Mouse (Mus musculus): ENCODE data around the gene Dus2. TPM values are rescaled to one million over a fixed set of nuclear protein-coding genes. Genes with fewer than 3 reads are reported as not detected.
"Not testable (repeated sequence)": the region's sequence is repeated elsewhere in the genome, so short reads cannot be mapped to it uniquely, and the experiment has no call there.

The Dus2 gene
- total and polyA plus RNA-seq, 3 experiments = 20.7 to 27.2 (median 23.2) TPM

GRCm38 (mm10) chr8:105975363-105975762 lies 15.8 kb upstream of the Dus2 start:
- H3K4me1 ChIP-seq (ENCODE audit: control insufficient read depth in 1 of 2, insufficient read depth in 2 of 2) = no peaks in the 10 kb centered on the region
- DNase-seq (ENCODE audit: extremely low read depth) = no peak
- H3K4me2 ChIP-seq (ENCODE audit: insufficient read depth, low read depth, poor library complexity, severe bottlenecking) = no peak overlapping the region
- dilution Hi-C loops (cut with MboI; ENCODE audit: extremely low pct_ligation_motif_present, extremely low pct_unique_long_range_greater_than_20kb, low sequenced_read_pairs) = no loop called here
- in situ Hi-C loops (cut with MboI; ENCODE audit: low pct_ligation_motif_present, low pct_unique_long_range_greater_than_20kb, low sequenced_read_pairs) = no loop called here
- H3K79me2 ChIP-seq (replicated peaks; ENCODE audit: control insufficient read depth, extremely low read depth, insufficient read depth, poor library complexity, severe bottlenecking) = no peaks in the 10 kb centered on the region
- H3K9me3 ChIP-seq (replicated peaks; ENCODE audit: low read length) = peaks cover 3% of the 10 kb centered on the region
- H3K27me3 ChIP-seq (replicated peaks) = peaks cover 1% of the 10 kb centered on the region
- no peak overlapping the region for H3K27ac ChIP-seq (ENCODE audit: insufficient read depth, low read depth)
- H3K9ac ChIP-seq (ENCODE audit: insufficient read depth, low read depth) = no peak overlapping the region
- no peaks in the 10 kb centered on the region for H3K36me3 ChIP-seq (replicated peaks in 1 of 2; ENCODE audit: control insufficient read depth in 1 of 2, insufficient read depth in 1 of 2, low read length in 1 of 2)
- no peak for TF ChIP-seq MAFK (IDR thresholded peaks at IDR 0.05; ENCODE audit: insufficient replicate concordance, low read length)
- TF ChIP-seq CTCF (conservative IDR thresholded peaks at IDR 0.05 in 1 of 2, IDR thresholded peaks at IDR 0.05 in 1 of 2; ENCODE audit: low read depth in 2 of 2, low read length in 2 of 2) = peak in 1 of 2 experiments; percentile 22; a peak in 2 of 4 replicates
- no peak for TF ChIP-seq ZKSCAN1 (IDR thresholded peaks at IDR 0.05; ENCODE audit: borderline replicate concordance, low read depth, low read length)
- H3K4me3 ChIP-seq (replicated peaks in 1 of 3; ENCODE audit: low read depth in 2 of 3, low read length in 2 of 3, poor library complexity in 1 of 3) = no peak overlapping the region

- TF ChIP-seq CHD2 (IDR thresholded peaks at IDR 0.05; ENCODE audit: low read length) (no peak), CTCF (conservative IDR thresholded peaks at IDR 0.05 in 1 of 2, IDR thresholded peaks at IDR 0.05 in 1 of 2; ENCODE audit: low read depth in 2 of 2, low read length in 2 of 2) (peak in 1 of 2 experiments; percentile 46; a peak in 2 of 4 replicates), NELFE (IDR thresholded peaks at IDR 0.05; ENCODE audit: low read depth, low read length) (no peak), ZKSCAN1 (IDR thresholded peaks at IDR 0.05; ENCODE audit: borderline replicate concordance, low read depth, low read length) (no peak), POLR2AphosphoS2 (IDR thresholded peaks at IDR 0.05; ENCODE audit: low read depth, low read length) (no peak), MAX (IDR thresholded peaks at IDR 0.05; ENCODE audit: low read length) (no peak)
- peaks cover 3% of the 10 kb centered on the region for H3K9me3 ChIP-seq (replicated peaks; ENCODE audit: low read length)
- H3K79me2 ChIP-seq (replicated peaks; ENCODE audit: control insufficient read depth, extremely low read depth, insufficient read depth, poor library complexity, severe bottlenecking) = no peaks in the 10 kb centered on the region
- H3K4me2 ChIP-seq (ENCODE audit: insufficient read depth, low read depth, poor library complexity, severe bottlenecking) = no peak within 1 kb of the TSS
- DNase-seq (ENCODE audit: extremely low read depth) = no peak
- H3K4me1 ChIP-seq (ENCODE audit: control insufficient read depth in 1 of 2, insufficient read depth in 2 of 2) = peaks cover 5 to 11% of the 10 kb centered on the region in 2 experiments; a peak in 3 of 4 replicates
- dilution Hi-C loops (cut with MboI; ENCODE audit: extremely low pct_ligation_motif_present, extremely low pct_unique_long_range_greater_than_20kb, low sequenced_read_pairs) = no loop called here
- H3K27me3 ChIP-seq (replicated peaks) = no peaks in the 10 kb centered on the region
- no peak within 1 kb of the TSS for H3K9ac ChIP-seq (ENCODE audit: insufficient read depth, low read depth)
- no peak within 1 kb of the TSS for H3K27ac ChIP-seq (ENCODE audit: insufficient read depth, low read depth)
- in situ Hi-C loops (cut with MboI; ENCODE audit: low pct_ligation_motif_present, low pct_unique_long_range_greater_than_20kb, low sequenced_read_pairs) = no loop called here
- H3K36me3 ChIP-seq (replicated peaks in 1 of 2; ENCODE audit: control insufficient read depth in 1 of 2, insufficient read depth in 1 of 2, low read length in 1 of 2) = no peaks in the 10 kb centered on the region
- no peak within 1 kb of the TSS for H3K4me3 ChIP-seq (replicated peaks in 1 of 3; ENCODE audit: low read depth in 2 of 3, low read length in 2 of 3, poor library complexity in 1 of 3)
These were observed 11.8 kb upstream of the Dus2 start, which contains the start of gene Dpep3 for GRCm38 (mm10) chr8:105979325-105979724. Dpep3 (minus strand) TSS chr8:105979429.

- no peak overlapping the region for H3K9ac ChIP-seq (ENCODE audit: insufficient read depth, low read depth)
- TF ChIP-seq NRF1 (IDR thresholded peaks at IDR 0.05; ENCODE audit: low read depth, low read length) = no peak
- peak in 1 of 2 experiments; percentile 20; a peak in 2 of 4 replicates for TF ChIP-seq CTCF (conservative IDR thresholded peaks at IDR 0.05 in 1 of 2, IDR thresholded peaks at IDR 0.05 in 1 of 2; ENCODE audit: low read depth in 2 of 2, low read length in 2 of 2)
- TF ChIP-seq CHD2 (IDR thresholded peaks at IDR 0.05; ENCODE audit: low read length) = no peak
- TF ChIP-seq SIN3A (IDR thresholded peaks at IDR 0.05; ENCODE audit: low read length) = no peak
- TF ChIP-seq KAT2A (IDR thresholded peaks at IDR 0.05; ENCODE audit: insufficient replicate concordance, low read length) = no peak
- no peak for TF ChIP-seq JUN (IDR thresholded peaks at IDR 0.05; ENCODE audit: insufficient read depth, low read depth, low read length)
- TF ChIP-seq RAD21 (IDR thresholded peaks at IDR 0.05; ENCODE audit: low read depth, low read length) = peak; percentile 2
- TF ChIP-seq MAX (IDR thresholded peaks at IDR 0.05; ENCODE audit: low read length) = no peak
- no peak for TF ChIP-seq MAFK (IDR thresholded peaks at IDR 0.05; ENCODE audit: insufficient replicate concordance, low read length)
- no peak for TF ChIP-seq JUND (conservative IDR thresholded peaks at IDR 0.05; ENCODE audit: low read depth, low read length)
- TF ChIP-seq POLR2A (IDR thresholded peaks at IDR 0.05; ENCODE audit: low read depth, low read length) = no peak
- dilution Hi-C loops (cut with MboI; ENCODE audit: extremely low pct_ligation_motif_present, extremely low pct_unique_long_range_greater_than_20kb, low sequenced_read_pairs) (no loop called here), in situ Hi-C loops (cut with MboI; ENCODE audit: low pct_ligation_motif_present, low pct_unique_long_range_greater_than_20kb, low sequenced_read_pairs) (no loop called here)
- peaks cover 2% of the 10 kb centered on the region for H3K27me3 ChIP-seq (replicated peaks)
- no peaks in the 10 kb centered on the region for H3K36me3 ChIP-seq (replicated peaks in 1 of 2; ENCODE audit: control insufficient read depth in 1 of 2, insufficient read depth in 1 of 2, low read length in 1 of 2)
- H3K79me2 ChIP-seq (replicated peaks; ENCODE audit: control insufficient read depth, extremely low read depth, insufficient read depth, poor library complexity, severe bottlenecking) = no peaks in the 10 kb centered on the region
- no peak overlapping the region for H3K4me2 ChIP-seq (ENCODE audit: insufficient read depth, low read depth, poor library complexity, severe bottlenecking)
- H3K4me1 ChIP-seq (ENCODE audit: control insufficient read depth in 1 of 2, insufficient read depth in 2 of 2) = peaks cover 5 to 11% of the 10 kb centered on the region in 2 experiments; a peak in 3 of 4 replicates
- H3K27ac ChIP-seq (ENCODE audit: insufficient read depth, low read depth) = no peak overlapping the region
- no peak overlapping the region for H3K4me3 ChIP-seq (replicated peaks in 1 of 3; ENCODE audit: low read depth in 2 of 3, low read length in 2 of 3, poor library complexity in 1 of 3)
- DNase-seq (ENCODE audit: extremely low read depth) = no peak
- peaks cover 3% of the 10 kb centered on the region for H3K9me3 ChIP-seq (replicated peaks; ENCODE audit: low read length)
These were observed 10.0 kb upstream of the Dus2 start for GRCm38 (mm10) chr8:105981146-105981545.

GRCm38 (mm10) chr8:105983406-105983805 lies 7.7 kb upstream of the Dus2 start:
- H3K79me2 ChIP-seq (replicated peaks; ENCODE audit: control insufficient read depth, extremely low read depth, insufficient read depth, poor library complexity, severe bottlenecking); dilution Hi-C loops (cut with MboI; ENCODE audit: extremely low pct_ligation_motif_present, extremely low pct_unique_long_range_greater_than_20kb, low sequenced_read_pairs); H3K36me3 ChIP-seq (replicated peaks in 1 of 2; ENCODE audit: control insufficient read depth in 1 of 2, insufficient read depth in 1 of 2, low read length in 1 of 2); H3K27me3 ChIP-seq (replicated peaks); in situ Hi-C loops (cut with MboI; ENCODE audit: low pct_ligation_motif_present, low pct_unique_long_range_greater_than_20kb, low sequenced_read_pairs); H3K4me2 ChIP-seq (ENCODE audit: insufficient read depth, low read depth, poor library complexity, severe bottlenecking); H3K4me3 ChIP-seq (replicated peaks in 1 of 3; ENCODE audit: low read depth in 2 of 3, low read length in 2 of 3, poor library complexity in 1 of 3); H3K27ac ChIP-seq (ENCODE audit: insufficient read depth, low read depth); H3K9ac ChIP-seq (ENCODE audit: insufficient read depth, low read depth); H3K9me3 ChIP-seq (replicated peaks; ENCODE audit: low read length); DNase-seq (ENCODE audit: extremely low read depth): not testable (repeated sequence)
- H3K4me1 ChIP-seq (ENCODE audit: control insufficient read depth in 1 of 2, insufficient read depth in 2 of 2) = peaks cover 5 to 11% of the 10 kb centered on the region in 2 experiments; a peak in 3 of 4 replicates

Measured in CH12.LX (cell line).